Mouse (Mus musculus) Patski (cell line): ENCODE results near the gene Zfp385b. TPM values are rescaled to one million over a fixed set of nuclear protein-coding genes. Genes with fewer than 3 reads are reported as not detected.

ENCODE experiments used
- ATAC-seq: fragments of 100-300 bp; one replicate; pipeline ENCODE4 v1.8.0; 2021
- CTCF ChIA-PET: fragments of 350-600 bp; sonication (Branson Sonifier 250); formaldehyde crosslinking; loops from one replicate; lab custom pipeline; 2022; ENCODE audit warnings: inconsistent platforms; lab: Charles Lee
- POLR2A ChIA-PET: fragments of 350-600 bp; sonication (Branson Sonifier 250); formaldehyde crosslinking; loops from one replicate; lab custom pipeline; 2022; ENCODE audit warnings: antibody characterized with exemption, inconsistent platforms; lab: Charles Lee
- DNase-seq: peaks from one replicate; pipeline ENCODE4 v3.0.0-alpha.2; 2011; ENCODE audit warnings: low read depth, low spot score
- H3K27me3 ChIP-seq: fragments of 371-371 bp; one replicate; pipeline ENCODE4 v1.5.1; 2021
- CTCF ChIP-seq: fragments of 100-300 bp; IDR thresholded peaks from one replicate; pipeline ENCODE4 v1.5.1; 2021
- in situ Hi-C: fragments of 300-500 bp; cut with MboI; formaldehyde crosslinking; loops from 3 replicates; pipeline ENCODE4 v1.11.1; 2018; ENCODE audit warnings: low pct_unique_long_range_greater_than_20kb, mixed read lengths
- polyA plus RNA-seq: library from polyadenylated mRNA; unstranded; gene quantifications from one replicate; pipeline ENCODE4 v1.2.3, GENCODE M21; 2021

Zfp385b gene
- polyA plus RNA-seq, 1 experiment from 2014 or later = 0.74 TPM

GRCm38 (mm10) chr2:77561941-77562340 is 257.5 kb downstream of the Zfp385b start:
- in situ Hi-C loops = no loop called here
- peaks cover 6% of the 10 kb centered on the region for H3K27me3 ChIP-seq
- TF ChIP-seq CTCF = no peak
- no peak for DNase-seq
- ChIA-PET CTCF (no interaction called here), POLR2A (no interaction called here)
- no peak for ATAC-seq

- ChIA-PET POLR2A (no interaction called here), CTCF (interaction anchor here (0.9 kb wide), 1 partner anchor 10 kb away, joined by 3 read pairs; no protein-coding TSS in a partner anchor)
- DNase-seq (no peak), ATAC-seq (no peak)
- TF ChIP-seq CTCF = no peak
- in situ Hi-C loops = no loop called here
- peaks cover 6% of the 10 kb centered on the region for H3K27me3 ChIP-seq
Measured at GRCm38 (mm10) chr2:77556938-77557337, 262.5 kb downstream of the Zfp385b start.

- ChIA-PET CTCF (no interaction called here), POLR2A (no interaction called here)
- ATAC-seq (no peak), DNase-seq (no peak)
- no peak for TF ChIP-seq CTCF
- in situ Hi-C loops = no loop called here
- peaks cover 6% of the 10 kb centered on the region for H3K27me3 ChIP-seq
Measured at GRCm38 (mm10) chr2:77555980-77556379, 263.5 kb downstream of the Zfp385b start.

GRCm38 (mm10) chr2:77552675-77553074 is 266.8 kb downstream of the Zfp385b start:
- POLR2A ChIA-PET = no interaction called here
- ATAC-seq (no peak), DNase-seq (no peak)
- no peaks in the 10 kb centered on the region for H3K27me3 ChIP-seq
- no peak for TF ChIP-seq CTCF
- CTCF ChIA-PET = interaction anchor here (0.9 kb wide), 1 partner anchor 10 kb away, joined by 3 read pairs; no protein-coding TSS in a partner anchor
- in situ Hi-C loops = no loop called here

- CTCF ChIA-PET = no interaction called here
- H3K27me3 ChIP-seq = peaks cover 13% of the 10 kb centered on the region
- POLR2A ChIA-PET = interaction anchor here (0.7 kb wide), 1 partner anchor 35 kb away, joined by 3 read pairs; no protein-coding TSS in a partner anchor
- DNase-seq (no peak), ATAC-seq (no peak)
- in situ Hi-C loops = no loop called here
- no peak for TF ChIP-seq CTCF
Measured at GRCm38 (mm10) chr2:77543388-77543787, 276.1 kb downstream of the Zfp385b start.

GRCm38 (mm10) chr2:77542605-77543004 is 276.8 kb downstream of the Zfp385b start:
- peak; percentile 65 for ATAC-seq
- in situ Hi-C loops = no loop called here
- H3K27me3 ChIP-seq = peaks cover 13% of the 10 kb centered on the region
- POLR2A ChIA-PET = interaction anchor here (0.7 kb wide), 1 partner anchor 36 kb away, joined by 3 read pairs; no protein-coding TSS in a partner anchor
- TF ChIP-seq CTCF = no peak
- CTCF ChIA-PET = interaction anchor here (0.9 kb wide), 1 partner anchor 10 kb away, joined by 3 read pairs; no protein-coding TSS in a partner anchor
- no peak for DNase-seq

- peaks cover 13% of the 10 kb centered on the region for H3K27me3 ChIP-seq
- DNase-seq = no peak
- in situ Hi-C loops = no loop called here
- POLR2A ChIA-PET = no interaction called here
- TF ChIP-seq CTCF = no peak
- ATAC-seq = no peak
- CTCF ChIA-PET = interaction anchor here (0.9 kb wide), 1 partner anchor 11 kb away, joined by 3 read pairs; no protein-coding TSS in a partner anchor
Measured at GRCm38 (mm10) chr2:77541681-77542080, 277.8 kb downstream of the Zfp385b start.

- CTCF ChIA-PET = no interaction called here
- H3K27me3 ChIP-seq = peaks cover 17% of the 10 kb centered on the region
- DNase-seq (no peak), ATAC-seq (no peak)
- in situ Hi-C loops = no loop called here
- POLR2A ChIA-PET = no interaction called here
- TF ChIP-seq CTCF = no peak
Measured at GRCm38 (mm10) chr2:77540860-77541259, 278.6 kb downstream of the Zfp385b start.

- ATAC-seq (no peak), DNase-seq (no peak)
- in situ Hi-C loops = no loop called here
- ChIA-PET POLR2A (no interaction called here), CTCF (no interaction called here)
- peaks cover 25% of the 10 kb centered on the region for H3K27me3 ChIP-seq
- no peak for TF ChIP-seq CTCF
Measured at GRCm38 (mm10) chr2:77536556-77536955, 282.9 kb downstream of the Zfp385b start.

- ChIA-PET CTCF (no interaction called here), POLR2A (no interaction called here)
- ATAC-seq = no peak
Measured at GRCm38 (mm10) chr2:77528079-77528752, 291.2 kb downstream of the Zfp385b start.

GRCm38 (mm10) chr2:77527616-77528015 is 291.8 kb downstream of the Zfp385b start:
- ChIA-PET CTCF (no interaction called here), POLR2A (no interaction called here)
- no peak for DNase-seq
- TF ChIP-seq CTCF = no peak
- in situ Hi-C loops = no loop called here
- no peak for ATAC-seq
- peaks cover 19% of the 10 kb centered on the region for H3K27me3 ChIP-seq

More at GRCm38 (mm10) chr2:77528079-77528752, 291.2 kb downstream of the Zfp385b start:
- TF ChIP-seq CTCF = no peak
- no peak for DNase-seq
- in situ Hi-C loops = no loop called here
- H3K27me3 ChIP-seq = peaks cover 23% of the 10 kb centered on the region
